Mouse (Mus musculus) layer of hippocampus, adult 9-10 months (tissue): ENCODE data around the gene Zfp697.
"Not testable (repeated sequence)": the region's sequence is repeated elsewhere in the genome, so short reads cannot be mapped to it uniquely, and the experiment has no call there.

Experiments
- DNase-seq: peaks from one replicate; pipeline ENCODE4 v3.0.0; 2022; ENCODE audit warnings: low spot score

The Zfp697 gene

GRCm38 (mm10) chr3:98418991-98419785 lies 36.9 kb downstream of the Zfp697 start:
- DNase-seq: no peak

DNA sequence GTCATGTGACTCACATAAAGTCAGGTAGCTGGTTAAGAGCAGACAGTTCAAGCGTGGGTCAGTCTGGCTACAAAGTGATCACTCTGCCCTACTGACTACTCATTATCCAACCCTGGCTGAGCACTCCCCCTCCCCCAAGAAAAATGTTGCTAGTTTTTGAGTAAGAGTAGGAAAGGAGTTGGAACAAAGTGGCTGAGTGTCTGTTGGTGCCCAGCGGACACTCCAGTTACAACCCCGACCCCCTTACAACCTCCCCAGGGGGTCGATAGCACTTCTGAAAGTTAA lies 37.5 kb downstream of the Zfp697 start:
- no peak for DNase-seq

DNA sequence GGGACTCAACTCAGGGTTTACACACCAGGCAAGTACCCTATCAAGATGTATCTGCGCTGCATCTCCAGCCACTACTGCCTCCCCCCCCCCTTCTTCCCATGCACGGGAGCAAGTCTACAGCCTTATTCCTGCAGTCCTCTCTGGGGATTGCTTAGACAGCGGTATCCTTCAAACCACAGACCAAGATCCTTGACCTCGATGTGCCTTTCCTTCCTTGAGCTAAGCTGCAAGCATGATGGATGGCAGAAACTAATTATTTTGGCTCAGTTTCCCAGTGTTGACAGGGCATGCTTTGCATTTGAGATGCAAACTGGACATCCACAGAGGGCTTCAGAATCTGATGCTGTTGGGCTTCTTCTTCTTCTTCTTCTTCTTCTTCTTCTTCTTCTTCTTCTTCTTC lies 40.7 kb downstream of the Zfp697 start:
- DNase-seq: no peak

DNA sequence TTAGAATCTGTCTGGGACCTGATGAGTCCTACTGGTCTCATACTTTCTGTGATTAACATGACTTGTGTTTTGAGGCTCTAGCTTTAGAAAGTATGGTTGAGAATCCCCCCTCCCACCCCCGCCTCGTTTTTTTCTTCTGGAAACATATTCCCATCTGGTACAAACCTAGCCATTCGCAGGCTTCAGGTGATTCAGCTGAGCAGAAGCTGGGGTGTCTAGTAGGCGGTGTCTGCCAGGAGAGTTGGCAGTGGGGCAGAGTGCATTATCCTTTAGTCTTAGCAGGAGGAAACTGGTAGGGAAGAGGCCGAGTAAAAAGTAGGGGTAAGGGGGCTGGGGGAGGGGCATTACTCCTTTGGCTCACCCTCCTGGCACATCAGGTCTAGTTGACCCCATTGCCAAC lies 44.5 kb downstream of the Zfp697 start:
- DNase-seq: no peak

DNA sequence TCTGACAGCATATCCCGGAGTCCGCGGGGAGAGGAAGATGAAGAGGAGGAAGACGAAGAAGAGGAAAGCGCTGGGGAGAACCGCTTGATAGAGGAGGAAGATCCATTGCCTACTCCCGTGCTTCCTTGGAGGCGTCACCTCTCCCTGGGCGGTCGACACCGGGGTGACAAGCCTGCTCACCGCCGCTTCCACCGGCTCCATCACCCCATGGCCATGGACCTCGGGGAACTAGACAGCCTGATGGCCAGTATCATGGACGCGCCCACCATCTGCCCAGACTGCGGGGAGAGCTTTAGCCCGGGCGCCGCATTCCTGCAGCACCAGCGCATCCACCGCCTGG lies 45.0 kb downstream of the Zfp697 start:
- DNase-seq: no peak

- no peak for DNase-seq
Observed at GRCm38 (mm10) chr3:98427600-98428448, 45.6 kb downstream of the Zfp697 start.

DNA sequence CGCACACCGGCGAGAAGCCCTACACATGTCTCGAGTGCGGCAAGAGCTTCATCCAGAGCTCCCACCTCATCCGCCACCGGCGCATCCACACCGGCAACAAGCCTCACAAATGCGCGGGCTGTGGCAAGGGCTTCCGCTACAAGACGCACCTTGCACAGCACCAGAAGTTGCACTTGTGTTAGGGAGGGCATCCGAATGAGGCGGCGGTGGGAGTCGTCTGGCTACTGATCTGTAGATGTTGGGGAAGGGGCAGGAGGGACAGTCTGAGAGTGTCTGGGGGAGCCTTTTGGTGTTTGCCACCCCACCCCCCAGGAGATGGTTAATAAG lies 46.2 kb downstream of the Zfp697 start:
- no peak for DNase-seq

DNA sequence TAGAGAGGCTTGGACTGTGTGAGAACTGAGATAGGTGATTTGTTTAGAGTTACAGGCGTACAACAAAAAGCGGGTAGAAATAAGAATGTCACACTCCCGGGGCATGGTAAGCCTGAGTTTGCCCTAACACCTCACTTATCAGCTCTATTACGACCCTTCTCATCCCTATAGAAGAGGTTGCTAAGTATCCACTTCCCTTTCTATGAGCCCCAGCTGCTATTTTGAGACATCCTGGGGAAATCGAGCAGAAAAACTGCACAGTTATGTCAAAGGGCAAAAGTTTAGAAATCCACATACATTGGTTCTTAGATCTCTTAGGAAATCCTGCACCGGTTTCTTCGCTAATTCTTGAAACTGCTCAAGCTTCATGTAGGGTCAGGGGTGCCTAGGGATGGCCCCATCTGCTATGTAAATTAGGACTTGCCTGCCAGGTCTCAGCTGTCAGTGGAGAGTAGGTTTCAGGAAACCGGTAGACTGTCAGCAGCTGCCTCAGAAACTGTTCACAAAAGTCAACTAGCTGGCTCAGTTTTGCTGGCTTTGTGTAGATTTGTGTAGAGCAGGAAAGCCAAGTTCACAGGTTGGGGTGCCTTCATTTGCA lies 46.8 kb downstream of the Zfp697 start:
- DNase-seq: no peak

GRCm38 (mm10) chr3:98434088-98434816 lies 52.0 kb downstream of the Zfp697 start:
- no peak for DNase-seq

GRCm38 (mm10) chr3:98435030-98435429 lies 52.8 kb downstream of the Zfp697 start:
- DNase-seq: no peak

GRCm38 (mm10) chr3:98442245-98442644 lies 60.0 kb downstream of the Zfp697 start:
- not testable (repeated sequence) for DNase-seq

DNA sequence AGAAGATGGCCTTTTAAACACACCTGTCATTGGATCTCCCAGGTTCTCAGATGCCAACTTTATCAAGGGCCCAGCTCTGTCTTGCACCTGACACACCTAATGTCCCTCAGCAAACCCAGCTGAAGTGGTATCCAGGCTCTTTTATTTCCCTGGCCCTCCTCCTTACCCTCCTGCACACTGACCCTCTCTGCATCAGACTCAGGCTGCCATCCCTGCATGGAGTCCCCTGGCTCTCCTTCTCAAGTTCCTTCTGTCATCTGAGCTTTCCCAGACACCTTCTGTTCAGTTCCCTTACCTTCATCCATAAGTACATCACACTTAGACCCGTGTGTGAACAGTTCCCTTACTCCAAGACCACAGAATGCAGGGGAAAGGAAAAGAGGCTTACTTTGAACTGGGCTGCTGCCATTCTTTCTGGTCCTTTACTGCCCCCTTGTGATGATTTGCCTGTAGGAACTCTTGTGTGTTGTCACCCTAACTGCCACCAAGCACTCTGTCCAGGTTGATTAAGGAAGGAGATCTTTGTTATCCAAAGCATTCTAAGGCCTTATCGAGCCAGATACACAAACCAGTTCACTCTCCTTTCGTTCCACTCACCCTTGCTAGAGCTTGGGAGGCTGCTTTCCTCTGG lies 61.0 kb downstream of the Zfp697 start:
- not testable (repeated sequence) for DNase-seq

DNA sequence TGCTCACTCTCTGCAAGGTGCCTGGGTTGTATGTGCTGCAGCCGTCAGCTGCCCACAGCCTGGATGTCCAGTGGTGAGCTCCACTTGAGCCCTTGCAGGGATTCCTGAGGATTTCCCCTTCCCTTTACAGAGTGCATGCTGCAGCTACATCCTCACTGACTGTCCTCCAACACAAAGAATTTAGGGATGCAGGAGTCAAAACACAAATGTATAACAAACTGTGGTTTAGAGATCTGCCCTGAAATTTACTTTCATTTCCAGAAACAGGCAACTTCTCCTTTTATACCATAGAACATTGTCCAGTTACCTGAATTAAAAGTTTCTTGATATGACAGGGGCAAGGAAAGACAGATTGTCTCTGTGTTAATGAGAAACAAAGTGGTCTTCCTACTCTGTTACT lies 61.7 kb downstream of the Zfp697 start:
- not testable (repeated sequence) for DNase-seq

DNA sequence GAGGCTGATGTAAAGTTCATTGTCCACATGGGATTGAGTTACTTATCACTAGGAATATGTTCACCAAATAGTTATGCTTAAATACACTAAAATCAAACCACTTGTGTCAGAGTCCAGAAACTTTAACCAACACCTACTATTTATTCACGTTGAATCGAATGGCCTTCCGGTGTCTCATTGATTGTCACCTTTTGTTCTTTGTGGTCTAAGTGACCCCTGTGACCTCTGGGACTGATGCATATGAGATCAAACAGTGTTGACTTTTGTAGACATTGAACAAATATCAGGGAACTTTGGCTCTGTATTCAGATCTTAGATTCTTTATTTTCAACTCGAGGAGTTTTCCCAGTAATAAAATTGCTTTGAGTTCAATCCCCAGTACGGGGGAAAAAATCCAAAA lies 71.5 kb downstream of the Zfp697 start:
- DNase-seq: not testable (repeated sequence)

DNA sequence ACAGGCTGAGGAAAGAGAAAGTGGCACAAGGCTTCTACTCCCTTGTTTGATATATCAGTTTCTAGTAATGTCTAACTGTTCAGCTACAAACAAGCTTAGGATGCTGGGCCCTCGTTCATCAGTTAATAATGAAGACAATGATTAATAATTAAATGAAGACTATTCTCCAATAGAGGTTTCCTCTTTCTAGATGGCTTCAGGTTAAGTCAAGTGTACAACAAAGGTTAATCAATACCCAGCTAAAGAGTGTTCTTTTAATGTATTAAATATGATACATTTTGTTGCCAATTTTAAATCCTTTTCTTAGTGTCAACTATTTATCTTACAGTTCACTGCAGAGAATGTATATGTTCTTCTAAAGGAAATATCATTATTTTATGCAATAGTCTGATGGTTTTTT lies 74.8 kb downstream of the Zfp697 start, which contains the start of gene Gm4450:
Gene Gm4450, minus strand, starts transcription at position 101 of the 400 bp plus-strand sequence.
- DNase-seq: not testable (repeated sequence)

DNA sequence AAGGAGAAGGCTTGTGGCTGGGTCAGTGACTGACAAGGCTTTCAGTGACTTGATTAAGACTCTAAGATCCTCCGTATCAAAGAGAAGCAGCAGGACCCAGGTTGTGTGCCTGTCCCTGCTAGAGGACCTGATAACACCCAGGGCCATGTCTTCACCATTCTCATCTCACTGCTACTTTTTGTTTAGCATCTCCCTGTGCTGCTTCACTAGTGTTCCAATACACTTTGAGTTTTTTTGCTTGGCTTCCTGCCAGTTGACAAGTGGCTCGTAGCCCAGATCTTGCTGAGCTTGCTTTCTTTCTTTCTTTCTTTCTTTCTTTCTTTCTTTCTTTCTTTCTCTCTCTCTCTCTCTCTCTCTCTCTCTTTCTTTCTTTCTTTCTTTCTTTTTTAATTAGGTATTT lies 87.1 kb downstream of the Zfp697 start:
- not testable (repeated sequence) for DNase-seq

GRCm38 (mm10) chr3:98471057-98471456 lies 88.8 kb downstream of the Zfp697 start:
- not testable (repeated sequence) for DNase-seq

DNA sequence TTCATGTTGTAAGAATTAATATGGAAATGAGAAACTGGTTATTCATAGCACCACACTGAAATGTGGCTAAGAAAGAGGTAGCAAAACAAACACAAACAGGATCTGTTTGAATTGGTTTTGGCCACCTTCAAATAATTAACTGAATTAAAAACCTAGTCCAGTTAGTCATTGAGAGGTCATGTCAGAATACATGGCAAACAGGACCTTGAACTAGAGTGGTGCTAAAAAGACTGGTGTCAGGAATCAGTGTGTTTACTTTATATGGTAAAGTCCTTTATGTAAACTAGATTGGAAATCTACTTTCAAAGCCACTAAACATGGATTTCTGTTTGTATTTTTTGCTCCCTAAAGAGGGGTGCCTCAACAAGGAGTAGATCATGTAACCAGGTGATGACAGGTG lies 89.2 kb downstream of the Zfp697 start:
- not testable (repeated sequence) for DNase-seq

- not testable (repeated sequence) for DNase-seq
Observed at GRCm38 (mm10) chr3:98494184-98494583, 111.9 kb downstream of the Zfp697 start.

- DNase-seq: not testable (repeated sequence)
Observed at GRCm38 (mm10) chr3:98495055-98495454, 112.8 kb downstream of the Zfp697 start.

GRCm38 (mm10) chr3:98496762-98497161 lies 114.5 kb downstream of the Zfp697 start:
- not testable (repeated sequence) for DNase-seq

DNA sequence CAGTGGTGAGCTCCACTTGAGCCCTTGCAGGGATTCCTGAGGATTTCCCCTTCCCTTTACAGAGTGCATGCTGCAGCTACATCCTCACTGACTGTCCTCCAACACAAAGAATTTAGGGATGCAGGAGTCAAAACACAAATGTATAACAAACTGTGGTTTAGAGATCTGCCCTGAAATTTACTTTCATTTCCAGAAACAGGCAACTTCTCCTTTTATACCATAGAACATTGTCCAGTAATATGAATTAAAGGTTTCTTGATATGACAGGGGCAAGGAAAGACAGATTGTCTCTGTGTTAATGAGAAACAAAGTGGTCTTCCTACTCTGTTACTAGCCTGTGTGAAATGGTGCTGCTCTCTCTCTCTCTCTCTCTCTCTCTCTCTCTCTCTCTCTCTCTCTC lies 115.1 kb downstream of the Zfp697 start:
- DNase-seq: not testable (repeated sequence)
